25 mouse cellular contexts compared by ENCODE assay signal in genomic region chr12:25325901-25326300, GRCm38 (mm10).
DNase-seq lines count a peak whose midpoint lies in the region; ATAC-seq and TF ChIP-seq lines count a peak whose summit lies in the region.
"Had no signal": no experiment of that assay in that cellular context is flagged by ENCODE, and none has a peak within 500 bp of the region (broad histone marks: within the 10 kb centered on the region; RNA-seq: fewer than 3 reads in every experiment).

No protein-coding gene starts in this region.

- no peak overlapping the region for H3K4me3 ChIP-seq in heart, adult 2 months
- H3K4me3 ChIP-seq: embryonic facial prominence, embryonic 10.5 days; erythroblast, embryonic 14.5 days; forebrain, embryonic 10.5 days; heart, embryonic 10.5 days; hindbrain, embryonic 15.5 days had no signal

- H3K36me3 ChIP-seq in heart, adult 2 months (ENCODE audit: control insufficient read depth, insufficient read depth, low read length), result no peaks in the 10 kb centered on the region
- H3K36me3 ChIP-seq: embryonic facial prominence, embryonic 10.5 days; forebrain, embryonic 10.5 days; heart, embryonic 10.5 days; hindbrain, embryonic 15.5 days had no signal

- no peak for TF ChIP-seq EP300 in heart, adult 2 months (IDR thresholded peaks at IDR 0.05; ENCODE audit: insufficient read depth, low read depth, low read length)

- TF ChIP-seq POLR2A in heart, adult 2 months (IDR thresholded peaks at IDR 0.05; ENCODE audit: insufficient read depth, low read depth, low read length), result no peak

- intact Hi-C loops in gastrocnemius, postnatal 36 days (cut with DNase I), result no loop called here
- intact Hi-C loops in heart, adult 2 months (cut with DNase I), result no loop called here

- peaks cover 2% of the 10 kb centered on the region; the same call in 1 of the 2 replicates for H3K4me1 ChIP-seq in heart, adult 2 months (ENCODE audit: control insufficient read depth, insufficient read depth, low read length)
- H3K4me1 ChIP-seq: forebrain, embryonic 10.5 days had no signal

- no peak for TF ChIP-seq CTCF in heart, adult 2 months (IDR thresholded peaks at IDR 0.05)

- WGBS in heart, adult 2 months, result 77% methylated on average over 3 of the region's 3 CpGs

- DNase-seq in B cell, adult 2 months, result peak; percentile 14 to 17
- DNase-seq in gastrocnemius, postnatal 36 days, result no peak
- DNase-seq in c-Kit-positive CD71-positive TER-119-positive erythroid progenitor cells, embryonic 14.5 days (ENCODE audit: low spot score), result no peak
- DNase-seq in gastrocnemius, postnatal 4 days (ENCODE audit: low spot score in 2 of 2), result no peak
- no peak for DNase-seq in heart, adult 2 months
- DNase-seq: adrenal gland, adult 2 months; adrenal gland, postnatal 36 days; cerebellum, adult 18-20 months; cerebellum, adult 9-11 months; cerebellum, postnatal 36 days; gastrocnemius, postnatal 10 days; heart, adult 11 months; heart, postnatal 10 days; heart, postnatal 4 days; kidney, adult 2 months had no signal

- no peak overlapping the region for H3K27ac ChIP-seq in heart, adult 2 months
- H3K27ac ChIP-seq: embryonic facial prominence, embryonic 10.5 days; forebrain, embryonic 10.5 days; heart, embryonic 10.5 days; hindbrain, embryonic 15.5 days had no signal

- ATAC-seq in common myeloid progenitor, adult 5-6 weeks (replicated peaks; ENCODE audit: low read depth, poor library complexity, severe bottlenecking), result peak; percentile 66
- ATAC-seq in megakaryocyte progenitor cell, adult 5-6 weeks (replicated peaks; ENCODE audit: poor library complexity), result peak; percentile 70
- ATAC-seq: forebrain, embryonic 14.5 days; intestine, embryonic 16.5 days had no signal

- H3K79me2 ChIP-seq in heart, adult 2 months (replicated peaks; ENCODE audit: control insufficient read depth, insufficient read depth, low read length), result no peaks in the 10 kb centered on the region

- H3K9ac ChIP-seq in heart, adult 2 months (ENCODE audit: low read depth, low read length), result no peak overlapping the region
- H3K9ac ChIP-seq: hindbrain, embryonic 15.5 days had no signal

- no peaks in the 10 kb centered on the region for H3K27me3 ChIP-seq in heart, adult 2 months (ENCODE audit: control insufficient read depth, insufficient read depth, low read length)
- H3K27me3 ChIP-seq: CH12.LX; hindbrain, embryonic 15.5 days had no signal

Comparison
In these comparisons a context has a peak if more than half of its experiments do, and no peak if none do; other contexts are left out.
1. DNase-seq: peak in B cell, adult 2 months (2 of 2); none in gastrocnemius, postnatal 36 days (0 of 2), c-Kit-positive CD71-positive TER-119-positive erythroid progenitor cells, embryonic 14.5 days (single experiment), gastrocnemius, postnatal 4 days (0 of 2) and heart, adult 2 months (0 of 2).